Mouse (Mus musculus) limb, embryonic 14.5 days (tissue): ENCODE measurements around the gene Vmn2r13. TPM values are rescaled to one million over a fixed set of nuclear protein-coding genes. Genes with fewer than 3 reads are reported as not detected.
"Not testable (repeated sequence)": the region's sequence is repeated elsewhere in the genome, so short reads cannot be mapped to it uniquely, and the experiment has no call there.

Experiments
- ATAC-seq: fragments of 200-750 bp; cut with Nextera tagmentation; 2 replicates; pipeline ENCODE4 v1.8.0; 2017; ENCODE audit warnings: low read depth, moderate number of reproducible peaks, moderate TSS enrichment; ENCODE audit not compliant: low FRiP score
- DNase-seq: peaks from one replicate; pipeline ENCODE4 v3.0.0-alpha.2; 2015; ENCODE audit warnings: low spot score
- H3K27ac ChIP-seq: fragments of 300-500 bp; sonication (generic); replicated peaks from 2 replicates; pipeline ENCODE4 v1.5.1; 2014; ENCODE audit warnings: low read depth, mild to moderate bottlenecking, low read length, moderate library complexity, mixed read lengths
- H3K27me3 ChIP-seq: fragments of 300-500 bp; sonication (generic); 2 replicates; pipeline ENCODE4 v1.6.1; 2014; ENCODE audit warnings: low read length, mixed read lengths; ENCODE audit not compliant: control insufficient read depth, insufficient read depth
- H3K36me3 ChIP-seq: fragments of 300-500 bp; sonication (generic); 2 replicates; pipeline ENCODE4 v1.6.1; 2014; ENCODE audit warnings: mild to moderate bottlenecking, low read length, moderate library complexity, mixed read lengths; ENCODE audit not compliant: control insufficient read depth, insufficient read depth
- H3K4me1 ChIP-seq: fragments of 300-500 bp; sonication (generic); 2 replicates; pipeline ENCODE4 v1.6.1; 2014; ENCODE audit warnings: antibody characterized with exemption, low read length, mixed read lengths; ENCODE audit not compliant: control insufficient read depth, insufficient read depth
- H3K4me2 ChIP-seq: fragments of 300-500 bp; sonication (generic); replicated peaks from 2 replicates; pipeline ENCODE4 v1.6.1; 2014; ENCODE audit warnings: low read depth, mild to moderate bottlenecking, low read length, moderate library complexity; ENCODE audit not compliant: severe bottlenecking
- H3K4me3 ChIP-seq: fragments of 300-500 bp; sonication (generic); replicated peaks from 2 replicates; pipeline ENCODE4 v1.5.1; 2014; ENCODE audit warnings: low read length
- H3K9ac ChIP-seq: fragments of 300-500 bp; sonication (generic); 2 replicates; pipeline ENCODE4 v1.6.1; 2014; ENCODE audit warnings: mild to moderate bottlenecking, low read depth, low read length, moderate library complexity; ENCODE audit not compliant: severe bottlenecking
- H3K9me3 ChIP-seq: fragments of 300-500 bp; sonication (generic); 2 replicates; pipeline ENCODE4 v1.6.1; 2016; ENCODE audit warnings: low read length; ENCODE audit not compliant: control insufficient read depth
- POLR2A ChIP-seq: fragments of 200-500 bp; IDR thresholded peaks from 2 replicates; pipeline ENCODE4 v1.8.0; 2012; ENCODE audit warnings: inconsistent platforms, mild to moderate bottlenecking, moderate library complexity, borderline replicate concordance; ENCODE audit not compliant: insufficient read depth, insufficient read length; ENCODE audit errors: extremely low read depth
- WGBS: fragments of 180-500 bp; shearing (Covaris S2); extraction: QIAGEN DNeasy Blood & Tissue Kit; methylation state at CpG from one replicate; pipeline ENCODE4 v1.1.7; 2014; 5-methylcytosine and 5-hydroxymethylcytosine counted together
- polyA plus RNA-seq, 2 experiments: library from polyadenylated mRNA; depleted of rRNA in 1 of 2; stranded (reverse) in 1 of 2; unstranded in 1 of 2; fragments of >200 nt; fragmentation: Nextera tagmentation in 1 of 2; extraction: Ambion mirVana in 1 of 2; gene quantifications; 2 replicates each; pipeline versions ENCODE4 v1.2.1 to v1.2.3; 2012 to 2014

Vmn2r13 gene
- polyA plus RNA-seq (2012; rRNA removed): not detected in 2 replicates
- polyA plus RNA-seq (2014; fragmentation: Nextera tagmentation; extraction: Ambion mirVana): not detected in 2 replicates

DNA sequence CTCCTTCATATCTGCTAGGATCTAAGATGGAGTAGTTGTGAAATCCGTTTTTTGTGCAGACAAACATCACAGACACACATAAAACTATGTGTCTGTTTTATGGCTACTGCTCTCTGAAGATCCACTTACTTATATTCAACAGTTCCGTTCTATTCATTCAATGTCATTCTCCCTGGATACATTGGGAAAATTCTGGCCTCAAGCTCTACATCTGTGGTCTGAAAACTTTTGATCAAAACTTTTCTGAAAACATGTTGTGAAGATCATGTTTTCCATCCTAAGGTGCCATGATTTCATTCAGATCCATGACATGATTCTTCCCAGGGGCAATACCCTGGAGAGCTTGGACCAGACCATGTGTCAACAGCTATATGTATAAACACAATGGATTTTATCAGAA is at the start of gene Vmn2r13:
Vmn2r13 (minus strand) TSS at position 101 of the 400 bp plus-strand sequence.
- H3K4me3 ChIP-seq, H3K9ac ChIP-seq, H3K36me3 ChIP-seq, DNase-seq, ATAC-seq, H3K4me2 ChIP-seq, H3K4me1 ChIP-seq, H3K27me3 ChIP-seq, H3K9me3 ChIP-seq, H3K27ac ChIP-seq: not testable (repeated sequence)
- WGBS: 56% methylated on average over 2 of the region's 2 CpGs

DNA sequence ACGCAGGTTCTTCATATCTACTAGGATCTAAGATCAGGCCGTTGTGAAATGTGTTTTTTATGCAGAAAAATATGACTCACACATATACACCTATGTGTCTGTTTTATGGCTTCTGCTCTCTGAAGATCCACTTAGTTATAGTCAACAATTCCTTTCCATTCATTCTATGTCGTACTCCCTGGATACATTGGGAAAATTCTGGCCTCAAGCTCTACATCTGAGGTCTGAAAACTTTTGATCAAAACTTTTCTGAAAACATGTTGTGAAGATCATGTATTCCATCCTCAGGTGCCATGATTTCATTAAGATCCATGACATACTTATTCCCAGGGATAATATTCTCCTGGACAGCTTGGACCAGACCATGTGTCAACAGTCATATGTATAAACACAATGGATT is 32.6 kb upstream of the Vmn2r13 start, which contains the start of gene Vmn2r14:
Vmn2r14 (minus strand) TSS at position 101 of the 400 bp plus-strand sequence.
- peaks cover 2% of the 10 kb centered on the region; the same call in 1 of the 2 replicates for H3K9me3 ChIP-seq
- ATAC-seq: no peak
- H3K36me3 ChIP-seq: no peaks in the 10 kb centered on the region
- 72% methylated on average over 3 of the region's 3 CpGs for WGBS
- no peak for TF ChIP-seq POLR2A
- H3K4me3 ChIP-seq: no peak within 1 kb of the TSS
- H3K4me1 ChIP-seq: no peaks in the 10 kb centered on the region
- H3K27ac ChIP-seq: no peak within 1 kb of the TSS
- DNase-seq: no peak
- H3K4me2 ChIP-seq: no peak within 1 kb of the TSS
- H3K27me3 ChIP-seq: no peaks in the 10 kb centered on the region
- no peak within 1 kb of the TSS for H3K9ac ChIP-seq

GRCm38 (mm10) chr5:109166851-109167250 is 25.1 kb downstream of the Vmn2r13 start:
- H3K4me3 ChIP-seq, ATAC-seq, H3K27me3 ChIP-seq, H3K9ac ChIP-seq, H3K4me2 ChIP-seq, DNase-seq, H3K27ac ChIP-seq, H3K4me1 ChIP-seq, H3K9me3 ChIP-seq, H3K36me3 ChIP-seq: not testable (repeated sequence)
- 82% methylated on average over 4 of the region's 4 CpGs for WGBS

DNA sequence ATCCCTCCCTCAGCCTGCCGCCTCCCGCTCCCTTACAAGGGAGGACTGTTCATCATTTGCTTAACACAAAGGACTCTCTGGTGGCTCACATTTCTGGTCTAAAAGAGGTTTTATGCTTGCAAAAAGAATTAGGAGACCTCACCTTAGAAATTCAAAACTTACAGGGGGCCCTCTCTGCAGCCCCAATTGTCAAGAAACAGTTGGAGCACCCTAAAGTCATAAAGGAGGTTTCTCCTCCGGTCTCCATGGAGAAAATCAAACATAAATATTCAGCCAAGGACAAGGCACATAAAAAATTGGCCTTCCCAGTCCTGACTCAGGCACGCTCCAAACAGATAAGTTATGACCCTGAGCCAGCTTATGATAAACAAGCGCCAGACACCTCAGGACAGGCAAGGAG is 31.9 kb downstream of the Vmn2r13 start:
- Histone ChIP-seq H3K27ac (no peak overlapping the region), H3K9me3 (no peaks in the 10 kb centered on the region; the same call in 1 of the 2 replicates), H3K4me2 (no peak overlapping the region), H3K36me3 (no peaks in the 10 kb centered on the region), H3K4me3 (no peak overlapping the region), H3K4me1 (no peaks in the 10 kb centered on the region), H3K27me3 (no peaks in the 10 kb centered on the region), H3K9ac (no peak overlapping the region)
- DNase-seq (no peak), ATAC-seq (no peak)
- WGBS: 87% methylated on average over 5 of the region's 5 CpGs
- TF ChIP-seq POLR2A: no peak

DNA sequence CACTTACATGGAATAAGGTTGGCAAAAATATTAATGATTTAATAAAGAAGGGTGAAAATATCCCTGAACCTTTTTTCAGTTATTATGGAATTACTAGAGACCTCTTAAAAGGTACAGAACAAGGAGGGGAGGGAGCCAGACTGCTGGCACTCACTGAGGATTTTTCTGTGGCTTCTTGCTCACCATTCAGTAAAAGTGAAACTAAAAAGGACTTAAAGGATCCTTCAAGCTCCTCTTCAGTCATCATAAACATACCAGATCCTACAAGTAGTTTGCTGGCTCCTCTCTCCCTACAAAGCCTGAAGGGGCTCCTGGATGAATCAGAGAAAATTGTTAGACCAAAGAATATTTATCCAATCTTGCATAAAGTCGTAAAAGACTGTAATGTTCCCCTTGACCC is 32.4 kb downstream of the Vmn2r13 start:
- WGBS: 62% methylated on average over 1 of the region's 1 CpGs
- H3K4me3 ChIP-seq, H3K4me1 ChIP-seq, H3K9me3 ChIP-seq, DNase-seq, ATAC-seq, H3K27ac ChIP-seq, H3K4me2 ChIP-seq, H3K36me3 ChIP-seq, H3K9ac ChIP-seq, H3K27me3 ChIP-seq: not testable (repeated sequence)

DNA sequence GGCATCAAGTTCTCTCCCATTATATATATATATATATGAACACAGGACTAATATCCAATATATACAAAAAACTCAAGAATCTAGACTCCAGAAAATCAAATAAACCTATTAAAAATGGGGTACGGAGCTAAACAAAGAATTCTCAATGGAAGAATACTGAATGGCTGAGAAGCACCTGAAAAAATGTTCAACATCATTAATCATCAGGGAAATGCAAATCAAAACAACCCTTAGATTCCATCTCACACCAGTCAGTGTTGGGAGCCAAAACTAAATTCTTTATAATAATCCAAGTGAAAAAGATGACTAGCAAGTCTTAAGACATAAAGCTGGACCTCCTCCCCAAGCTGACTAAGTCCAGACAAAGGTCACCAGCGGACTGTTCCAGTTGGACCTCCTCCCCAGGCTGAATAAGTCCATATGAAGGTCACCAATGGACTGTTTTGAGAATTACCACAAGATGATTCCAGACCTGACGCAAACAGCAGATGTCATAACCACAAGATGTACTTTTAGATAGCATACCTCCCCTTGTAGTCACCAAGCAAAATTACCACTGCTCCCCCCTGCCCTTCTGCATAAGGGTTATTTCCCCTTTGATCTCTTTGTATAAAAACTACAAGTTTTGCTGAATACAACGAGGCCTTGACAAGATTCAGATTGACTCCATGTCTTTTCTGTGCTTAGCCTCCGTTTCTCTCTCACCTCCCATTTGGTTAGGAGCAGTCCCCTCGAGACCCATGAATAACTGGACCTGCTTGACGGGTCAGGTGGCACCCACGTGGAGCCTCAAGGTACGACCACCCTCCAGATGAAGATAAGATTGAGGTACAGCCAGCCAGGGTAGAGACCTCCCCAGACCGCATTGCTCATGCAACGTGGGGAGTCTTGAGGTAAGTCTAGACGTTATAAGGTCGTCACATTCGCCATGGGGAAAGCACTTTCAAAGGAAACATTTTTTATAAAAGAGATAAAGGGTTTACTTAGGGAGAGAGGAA is 33.2 kb downstream of the Vmn2r13 start:
- not testable (repeated sequence) for DNase-seq, H3K27ac ChIP-seq, H3K9me3 ChIP-seq, H3K9ac ChIP-seq, H3K27me3 ChIP-seq, ATAC-seq, H3K36me3 ChIP-seq, H3K4me3 ChIP-seq, H3K4me1 ChIP-seq, H3K4me2 ChIP-seq
- 73% methylated on average over 14 of the region's 14 CpGs for WGBS
